Mouse (Mus musculus): ENCODE data around the gene Gm438. TPM values are rescaled to one million over a fixed set of nuclear protein-coding genes. Genes with fewer than 3 reads are reported as not detected.

Gene Gm438
- not detected for polyA plus RNA-seq (2014; fragmentation: Illumina TruSeq; extraction: RNeasy Lipid Tissue Mini Kit (QIAGEN cat#74804); ENCODE audit: low read depth, low replicate concordance)

DNA sequence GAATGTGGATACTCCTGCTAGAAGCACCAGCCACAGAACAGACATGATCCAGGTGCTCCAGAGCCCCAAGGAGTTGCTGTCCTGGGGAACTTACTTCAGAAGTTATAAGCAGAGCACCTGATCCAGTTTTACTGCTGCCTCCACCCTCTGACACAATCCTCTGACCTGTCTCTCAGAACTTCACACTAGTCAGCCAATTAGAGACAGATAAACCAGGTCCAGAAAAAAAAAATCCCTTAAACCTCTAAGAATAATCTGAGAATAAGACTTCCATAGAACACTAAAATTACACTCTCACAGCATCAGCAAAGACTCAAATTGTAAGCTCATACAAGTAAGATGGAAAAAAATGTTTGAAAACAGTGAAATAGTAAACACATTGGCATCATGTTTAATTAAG lies at the start of gene Gm438:
TSS of gene Gm438 (minus strand) at position 101 of the 400 bp plus-strand sequence.

Other genes with a start within 250 kb of the Gm438 start
- not detected for gene Gm13124, start 221.4 kb downstream of the Gm438 start, polyA plus RNA-seq (2014; fragmentation: Illumina TruSeq; extraction: RNeasy Lipid Tissue Mini Kit (QIAGEN cat#74804); ENCODE audit: low read depth, low replicate concordance)
- gene Aadacl4, start 172.9 kb downstream of the Gm438 start, polyA plus RNA-seq (2014; fragmentation: Illumina TruSeq; extraction: RNeasy Lipid Tissue Mini Kit (QIAGEN cat#74804); ENCODE audit: low read depth, low replicate concordance) = not detected
- not detected for gene Gm436, start 100.2 kb downstream of the Gm438 start, polyA plus RNA-seq (2014; fragmentation: Illumina TruSeq; extraction: RNeasy Lipid Tissue Mini Kit (QIAGEN cat#74804); ENCODE audit: low read depth, low replicate concordance)
- not detected for gene Gm13178, start 65.2 kb downstream of the Gm438 start, polyA plus RNA-seq (2014; fragmentation: Illumina TruSeq; extraction: RNeasy Lipid Tissue Mini Kit (QIAGEN cat#74804); ENCODE audit: low read depth, low replicate concordance)
- 27.6 TPM for gene Dhrs3, start 106.2 kb upstream of the Gm438 start, polyA plus RNA-seq (2014; fragmentation: Illumina TruSeq; extraction: RNeasy Lipid Tissue Mini Kit (QIAGEN cat#74804); ENCODE audit: low read depth, low replicate concordance)